Mouse (Mus musculus) ES-Bruce4 (cell line): ENCODE data around the gene Lmo7.

Experiments
- CTCF ChIP-seq: IDR thresholded peaks from one replicate; pipeline ENCODE4 v1.8.1; 2011; ENCODE audit warnings: low read depth, low read length
- EP300 ChIP-seq: IDR thresholded peaks from 2 replicates; pipeline ENCODE4 v1.6.1; 2011; ENCODE audit warnings: low read depth, low read length; ENCODE audit not compliant: insufficient read depth
- POLR2A ChIP-seq: IDR thresholded peaks from one replicate; pipeline ENCODE4 v1.8.1; 2011; ENCODE audit warnings: low read length; ENCODE audit not compliant: insufficient read depth

GRCm38 (mm10) chr14:101774631-101775030 lies 44.9 kb downstream of the Lmo7 start:
- TF ChIP-seq CTCF = peak; percentile 26
- TF ChIP-seq POLR2A = no peak
- no peak for TF ChIP-seq EP300
